Mouse (Mus musculus) G1E-ER4 (cell line): ENCODE measurements around the gene Gm12216. TPM values are rescaled to one million over a fixed set of nuclear protein-coding genes. Genes with fewer than 3 reads are reported as not detected.

Experiments used
- GATA1 ChIP-seq: IDR thresholded peaks from one replicate; pipeline ENCODE4 v1.8.0; 2012; ENCODE audit warnings: low read length, inconsistent platforms
- polyA plus RNA-seq: library from polyadenylated mRNA; stranded (reverse); fragments of >175 nt; gene quantifications from 2 replicates; pipeline ENCODE4 v1.2.3, GENCODE M21; 2012

Gm12216 gene
- polyA plus RNA-seq, 1 experiment: not detected

GRCm38 (mm10) chr11:53789277-53789676 lies 69.8 kb downstream of the Gm12216 start:
- TF ChIP-seq GATA1: no peak

- TF ChIP-seq GATA1: no peak
Measured at GRCm38 (mm10) chr11:53788196-53788595, 70.9 kb downstream of the Gm12216 start.

GRCm38 (mm10) chr11:53786058-53787031 lies 72.7 kb downstream of the Gm12216 start:
- TF ChIP-seq GATA1: no peak

GRCm38 (mm10) chr11:53785311-53785936 lies 73.6 kb downstream of the Gm12216 start:
- TF ChIP-seq GATA1: no peak

GRCm38 (mm10) chr11:53783288-53783687 lies 75.8 kb downstream of the Gm12216 start:
- TF ChIP-seq GATA1: no peak

DNA sequence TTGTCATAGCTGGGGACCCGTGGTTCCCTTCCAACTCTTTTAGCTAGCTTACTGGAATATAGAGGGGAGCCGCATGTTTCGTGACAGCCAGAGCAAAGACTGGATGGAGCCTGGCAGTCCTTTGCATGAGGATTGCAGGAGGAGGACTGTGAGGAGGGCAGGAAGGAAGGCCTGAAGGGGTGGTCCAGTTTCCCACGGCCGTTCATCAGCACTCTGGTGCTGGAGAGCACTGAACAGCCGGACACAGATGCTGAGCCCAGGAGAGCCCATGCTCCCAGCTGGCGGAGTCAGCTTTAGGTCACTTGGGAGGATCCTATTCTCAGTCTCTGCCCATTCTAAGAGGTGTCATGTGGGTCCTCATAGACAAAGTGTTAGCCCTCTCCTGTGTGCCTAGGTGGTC lies 77.1 kb downstream of the Gm12216 start:
- TF ChIP-seq GATA1: no peak

DNA sequence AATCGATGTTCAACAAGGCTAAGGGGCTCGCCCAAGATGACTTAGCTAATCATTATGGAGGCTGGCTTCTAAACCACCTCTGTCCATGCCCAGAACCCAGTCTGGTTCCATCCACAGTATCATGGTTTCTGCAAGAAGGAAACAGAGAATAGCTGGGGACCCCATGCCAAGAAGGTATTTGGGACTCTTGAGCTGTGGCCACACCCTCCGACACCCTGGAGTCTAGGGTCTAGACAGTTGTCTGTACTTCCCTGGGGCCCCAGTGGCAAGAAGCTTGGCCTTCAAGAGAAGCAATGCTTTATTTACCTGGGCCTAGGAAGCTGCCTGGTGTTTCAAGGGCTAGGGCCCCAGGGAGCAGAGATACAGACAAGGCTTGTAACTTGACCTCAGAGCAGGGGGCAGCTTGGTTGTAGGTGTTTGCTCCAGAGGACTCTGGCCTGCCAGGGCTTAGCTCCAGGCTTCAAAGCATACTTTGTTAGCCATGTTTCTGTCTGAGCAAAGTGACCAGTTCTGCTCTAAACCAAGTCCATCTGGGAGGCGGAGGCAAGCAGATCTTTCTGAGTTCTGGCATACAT lies 77.8 kb downstream of the Gm12216 start:
- TF ChIP-seq GATA1: no peak

DNA sequence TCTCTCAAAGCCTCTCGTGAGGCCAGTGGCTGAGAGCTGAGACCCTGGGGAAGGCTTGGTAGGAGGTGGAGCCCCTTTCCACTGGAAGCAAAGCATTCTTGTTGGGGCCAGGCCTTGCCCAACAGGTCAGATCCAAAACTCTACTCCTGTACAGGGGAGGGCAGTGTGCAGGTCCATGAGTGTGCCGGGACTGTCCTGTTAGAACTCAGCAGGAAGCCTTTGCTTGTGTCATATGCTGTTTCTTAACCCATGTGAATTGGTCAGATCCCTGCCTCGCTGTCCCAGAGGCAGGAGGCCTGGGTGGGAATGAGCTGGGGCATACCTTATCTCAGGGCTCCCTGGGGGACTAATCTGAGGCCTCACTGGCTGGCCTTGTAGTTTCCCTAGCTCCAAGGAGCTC lies 78.8 kb downstream of the Gm12216 start:
- TF ChIP-seq GATA1: no peak

DNA sequence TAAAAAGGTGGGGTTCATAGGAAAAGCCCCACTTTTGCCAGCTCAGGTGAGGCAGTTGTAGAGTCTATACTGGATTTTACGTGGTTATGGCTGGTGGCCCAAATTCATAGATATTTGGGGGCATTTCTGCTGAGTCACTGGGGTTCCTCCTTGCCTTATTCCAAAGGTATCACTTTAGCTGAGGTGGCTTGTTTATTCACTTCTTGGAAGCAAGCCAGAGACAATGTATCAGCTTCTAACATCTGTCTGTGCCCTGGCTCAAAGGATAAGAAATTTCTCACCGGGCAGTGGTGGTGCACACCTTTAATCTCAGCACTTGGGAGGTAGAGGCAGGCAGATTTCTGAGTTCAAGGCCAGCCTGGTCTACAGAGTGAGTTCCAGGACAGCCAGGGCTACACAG lies 79.2 kb downstream of the Gm12216 start:
- TF ChIP-seq GATA1: no peak

DNA sequence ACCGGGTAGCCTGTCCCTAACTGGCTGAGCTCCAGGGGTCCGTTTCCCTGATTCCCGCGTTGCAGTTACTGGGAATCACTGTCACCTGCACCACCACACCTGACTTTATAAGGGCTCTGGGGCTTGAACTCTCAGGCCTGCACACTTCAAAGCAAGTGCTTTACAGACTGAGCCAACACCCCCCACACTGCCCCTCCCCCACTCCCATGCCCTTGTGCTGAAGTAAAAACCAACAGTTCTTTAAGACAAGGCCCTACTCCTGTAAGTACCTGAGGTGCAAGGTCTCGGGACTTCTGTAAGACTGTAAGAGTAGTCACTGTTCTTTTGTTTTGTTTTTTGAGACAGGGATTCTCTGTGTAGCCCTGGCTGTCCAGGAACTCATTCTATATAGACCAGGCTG lies 80.6 kb downstream of the Gm12216 start:
- no peak for TF ChIP-seq GATA1

DNA sequence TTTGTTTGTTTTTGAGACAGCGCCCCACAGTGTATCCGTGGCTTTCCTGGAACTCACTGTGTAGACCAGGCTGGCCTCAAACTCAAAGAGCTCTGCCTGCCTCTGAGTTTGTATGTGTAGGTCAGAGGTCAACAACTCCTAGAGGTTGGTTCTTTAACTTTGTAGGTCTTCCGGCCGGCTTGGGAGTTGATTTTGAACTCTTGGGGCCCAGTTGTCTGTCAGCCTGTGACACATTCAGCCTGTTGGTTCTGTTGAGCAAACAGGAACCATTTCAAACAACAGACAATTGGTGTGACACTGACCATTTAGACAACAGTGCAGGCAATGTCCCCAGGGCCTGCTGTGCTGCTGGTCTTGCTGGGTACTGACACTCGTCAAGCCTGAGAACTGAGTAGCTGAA lies 81.3 kb downstream of the Gm12216 start:
- no peak for TF ChIP-seq GATA1

- no peak for TF ChIP-seq GATA1
Measured at GRCm38 (mm10) chr11:53774659-53775255, 84.3 kb downstream of the Gm12216 start.

DNA sequence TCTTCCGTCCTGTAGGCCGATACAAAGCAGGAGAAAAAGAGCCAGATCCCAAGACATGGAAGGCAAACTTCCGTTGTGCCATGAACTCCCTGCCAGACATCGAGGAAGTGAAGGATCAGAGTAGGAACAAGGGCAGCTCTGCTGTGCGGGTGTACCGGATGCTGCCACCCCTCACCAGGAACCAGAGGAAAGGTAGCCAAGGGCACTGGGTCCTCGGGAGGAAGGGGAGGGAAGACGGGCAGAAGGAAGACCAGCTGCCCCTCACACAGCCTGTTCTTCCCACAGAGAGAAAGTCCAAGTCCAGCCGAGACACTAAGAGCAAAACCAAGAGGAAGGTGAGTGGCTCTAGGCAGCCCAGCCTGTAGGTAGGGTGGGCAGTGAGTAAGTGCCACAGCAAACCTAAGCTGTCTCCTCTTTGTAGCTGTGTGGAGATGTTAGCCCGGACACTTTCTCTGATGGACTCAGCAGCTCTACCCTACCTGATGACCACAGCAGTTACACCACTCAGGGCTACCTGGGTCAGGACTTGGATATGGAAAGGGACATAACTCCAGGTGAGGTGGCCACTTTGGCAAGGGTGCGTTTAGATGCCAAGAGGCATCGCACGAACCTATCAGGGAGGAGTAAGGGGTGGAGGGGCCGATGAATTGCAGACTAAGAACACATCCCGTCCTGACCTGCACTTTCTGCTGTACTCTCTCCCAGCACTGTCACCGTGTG lies 85.3 kb downstream of the Gm12216 start:
- TF ChIP-seq GATA1: no peak

- TF ChIP-seq GATA1: no peak
Measured at GRCm38 (mm10) chr11:53773087-53773486, 86.0 kb downstream of the Gm12216 start, which contains the start of gene Gm17334. TSS of gene Gm17334 (minus strand) at chr11:53773187.

GRCm38 (mm10) chr11:53772536-53772935 lies 86.5 kb downstream of the Gm12216 start:
- no peak for TF ChIP-seq GATA1
